Mouse (Mus musculus) neural tube, embryonic 14.5 days (tissue): ENCODE data around the gene Arl6ip5. TPM values are rescaled to one million over a fixed set of nuclear protein-coding genes. Genes with fewer than 3 reads are reported as not detected.

Source experiments
- polyA plus RNA-seq: library from polyadenylated mRNA; unstranded; fragments of >200 nt; fragmentation: Nextera tagmentation; extraction: Ambion mirVana; gene quantifications from 2 replicates; pipeline ENCODE4 v1.2.1, GENCODE M21; 2014

The Arl6ip5 gene
- polyA plus RNA-seq, 1 experiment from 2014 or later, result 64.8 TPM

Other genes starting within 250 kb of the Arl6ip5 start
- gene Fam19a4, start 150.3 kb upstream of the Arl6ip5 start, polyA plus RNA-seq, result 0.99 and 3.7 TPM in 2 replicates
- gene Eogt, start 61.5 kb upstream of the Arl6ip5 start, polyA plus RNA-seq, result 9.9 and 11.3 TPM in 2 replicates
- gene Tmf1, start 31.6 kb upstream of the Arl6ip5 start, polyA plus RNA-seq, result 40.4 and 42.5 TPM in 2 replicates
- 96.3 and 96.8 TPM in 2 replicates for gene Uba3, start 5.0 kb upstream of the Arl6ip5 start, polyA plus RNA-seq
- 0.09 TPM in 1 of 2 replicates, not detected in the other for gene Lmod3, start 42.1 kb downstream of the Arl6ip5 start, polyA plus RNA-seq